Mouse (Mus musculus) E14TG2a.4 (cell line): ENCODE data around the gene Pfdn5.

ENCODE experiments used
- H3K27me3 ChIP-seq: 2 replicates; pipeline ENCODE4 v1.6.1; 2014; ENCODE audit warnings: low read length, control low read depth; ENCODE audit not compliant: insufficient read depth
- H3K36me3 ChIP-seq: 2 replicates; pipeline ENCODE4 v1.6.1; 2014; ENCODE audit warnings: low read length, control low read depth; ENCODE audit not compliant: insufficient read depth
- H3K4me1 ChIP-seq: replicated peaks from 2 replicates; pipeline ENCODE4 v1.6.1; 2014; ENCODE audit warnings: low read depth, low read length, control low read depth
- H3K4me3 ChIP-seq: replicated peaks from 2 replicates; pipeline ENCODE4 v1.5.1; 2014; ENCODE audit warnings: mild to moderate bottlenecking, low read length
- H3K9me3 ChIP-seq: 2 replicates; pipeline ENCODE4 v1.6.1; 2014; ENCODE audit warnings: low read length, control low read depth
- CTCF ChIP-seq: conservative IDR thresholded peaks from 2 replicates; pipeline ENCODE4 v1.5.1; 2014; ENCODE audit warnings: low read length
- NANOG ChIP-seq: IDR thresholded peaks from 2 replicates; pipeline ENCODE4 v1.6.1; 2014; ENCODE audit warnings: borderline replicate concordance, low read length, mixed read lengths
- POU5F1 ChIP-seq: IDR thresholded peaks from 2 replicates; pipeline ENCODE4 v1.6.1; 2014; ENCODE audit warnings: low read length, borderline replicate concordance

The Pfdn5 gene

GRCm38 (mm10) chr15:102295633-102296367, 30.1 kb upstream of the Pfdn5 start, which contains the start of gene Espl1:
TSS of gene Espl1 (plus strand) at chr15:102296266.
- Histone ChIP-seq H3K27me3 (no peaks in the 10 kb centered on the region), H3K36me3 (peaks cover 31% of the 10 kb centered on the region), H3K4me1 (peaks cover 37% of the 10 kb centered on the region), H3K4me3 (peak within 1 kb of the TSS; percentile 95), H3K9me3 (no peaks in the 10 kb centered on the region)
- TF ChIP-seq CTCF: no peak
- TF ChIP-seq NANOG: no peak
- no peak for TF ChIP-seq POU5F1

- Histone ChIP-seq H3K4me3 (peak overlapping the region; percentile 95), H3K36me3 (peaks cover 38% of the 10 kb centered on the region), H3K4me1 (peaks cover 44% of the 10 kb centered on the region), H3K9me3 (no peaks in the 10 kb centered on the region), H3K27me3 (no peaks in the 10 kb centered on the region)
- TF ChIP-seq NANOG: no peak
- no peak for TF ChIP-seq CTCF
- TF ChIP-seq POU5F1: no peak
Measured at GRCm38 (mm10) chr15:102296368-102297006, 29.4 kb upstream of the Pfdn5 start.

- no peaks in the 10 kb centered on the region for H3K27me3 ChIP-seq
- H3K4me3 ChIP-seq: no peak overlapping the region
- peaks cover 36% of the 10 kb centered on the region for H3K4me1 ChIP-seq
- no peaks in the 10 kb centered on the region for H3K9me3 ChIP-seq
- no peak for TF ChIP-seq POU5F1
- TF ChIP-seq CTCF: no peak
- TF ChIP-seq NANOG: no peak
- peaks cover 96% of the 10 kb centered on the region for H3K36me3 ChIP-seq
Measured at GRCm38 (mm10) chr15:102302542-102302941, 23.4 kb upstream of the Pfdn5 start.

- H3K9me3 ChIP-seq: no peaks in the 10 kb centered on the region
- H3K4me1 ChIP-seq: peaks cover 12% of the 10 kb centered on the region
- peaks cover 99% of the 10 kb centered on the region for H3K36me3 ChIP-seq
- no peaks in the 10 kb centered on the region for H3K27me3 ChIP-seq
- no peak overlapping the region for H3K4me3 ChIP-seq
- TF ChIP-seq POU5F1 (no peak), CTCF (no peak), NANOG (no peak)
Measured at GRCm38 (mm10) chr15:102308717-102309116, 17.2 kb upstream of the Pfdn5 start.

GRCm38 (mm10) chr15:102310074-102310845, 15.7 kb upstream of the Pfdn5 start:
- Histone ChIP-seq H3K36me3 (peaks cover 98% of the 10 kb centered on the region), H3K4me1 (peaks cover 14% of the 10 kb centered on the region), H3K4me3 (no peak overlapping the region), H3K27me3 (no peaks in the 10 kb centered on the region), H3K9me3 (no peaks in the 10 kb centered on the region)
- TF ChIP-seq NANOG (no peak), CTCF (no peak), POU5F1 (no peak)

GRCm38 (mm10) chr15:102311489-102311888, 14.4 kb upstream of the Pfdn5 start:
- no peak overlapping the region for H3K4me3 ChIP-seq
- H3K4me1 ChIP-seq: peaks cover 25% of the 10 kb centered on the region
- H3K27me3 ChIP-seq: no peaks in the 10 kb centered on the region
- TF ChIP-seq CTCF (no peak), NANOG (no peak), POU5F1 (no peak)
- no peaks in the 10 kb centered on the region for H3K9me3 ChIP-seq
- H3K36me3 ChIP-seq: peaks cover 98% of the 10 kb centered on the region

GRCm38 (mm10) chr15:102315292-102315691, 10.6 kb upstream of the Pfdn5 start:
- Histone ChIP-seq H3K4me3 (0 out of 2 replicates have a peak overlapping the region, but pooled peaks have one; percentile 10), H3K9me3 (no peaks in the 10 kb centered on the region)
- TF ChIP-seq CTCF (no peak), NANOG (no peak), POU5F1 (no peak)

GRCm38 (mm10) chr15:102316263-102316662, 9.7 kb upstream of the Pfdn5 start:
- peak; percentile 50 for TF ChIP-seq CTCF
- TF ChIP-seq NANOG: no peak
- no peak for TF ChIP-seq POU5F1
- peaks cover 15% of the 10 kb centered on the region for H3K4me1 ChIP-seq
- H3K4me3 ChIP-seq: no peak overlapping the region
- no peaks in the 10 kb centered on the region for H3K27me3 ChIP-seq
- no peaks in the 10 kb centered on the region for H3K9me3 ChIP-seq
- peaks cover 98% of the 10 kb centered on the region for H3K36me3 ChIP-seq

More at GRCm38 (mm10) chr15:102315292-102315691, 10.6 kb upstream of the Pfdn5 start:
- Histone ChIP-seq H3K4me1 (peaks cover 15% of the 10 kb centered on the region), H3K36me3 (peaks cover 98% of the 10 kb centered on the region), H3K27me3 (no peaks in the 10 kb centered on the region)
